Mouse (Mus musculus): ENCODE results near the gene Hacd2. TPM values are rescaled to one million over a fixed set of nuclear protein-coding genes. Genes with fewer than 3 reads are reported as not detected.

Hacd2 gene
- polyA plus RNA-seq, 1 experiment from 2014 or later = 77.4 TPM

- no peaks in the 10 kb centered on the region for H3K9me3 ChIP-seq
- WGBS = 75% methylated on average over 7 of the region's 7 CpGs
- no peak overlapping the region for H3K27ac ChIP-seq (replicated peaks)
- H3K4me1 ChIP-seq = peaks cover 24% of the 10 kb centered on the region
- H3K27me3 ChIP-seq (replicated peaks; ENCODE audit: low read depth, poor library complexity, severe bottlenecking) = no peaks in the 10 kb centered on the region
- H3K4me3 ChIP-seq = no peak overlapping the region
- peaks cover 47% of the 10 kb centered on the region for H3K36me3 ChIP-seq (replicated peaks)
- no peak for DNase-seq (ENCODE audit: low spot score)
Measured at GRCm38 (mm10) chr16:35041001-35041400, 18.8 kb downstream of the Hacd2 start.

GRCm38 (mm10) chr16:35046081-35046775, 24.0 kb downstream of the Hacd2 start:
- Histone ChIP-seq H3K27ac (replicated peaks) (no peak overlapping the region), H3K9me3 (no peaks in the 10 kb centered on the region), H3K4me3 (no peak overlapping the region), H3K4me1 (peaks cover 6% of the 10 kb centered on the region; the same call in 1 of the 2 replicates), H3K27me3 (replicated peaks; ENCODE audit: low read depth, poor library complexity, severe bottlenecking) (no peaks in the 10 kb centered on the region), H3K36me3 (replicated peaks) (peaks cover 25% of the 10 kb centered on the region)
- DNase-seq (ENCODE audit: low spot score) = no peak
- WGBS = 82% methylated on average over 6 of the region's 6 CpGs

- Histone ChIP-seq H3K36me3 (replicated peaks) (peaks cover 21% of the 10 kb centered on the region), H3K27me3 (replicated peaks; ENCODE audit: low read depth, poor library complexity, severe bottlenecking) (no peaks in the 10 kb centered on the region), H3K27ac (replicated peaks) (no peak overlapping the region), H3K4me3 (no peak overlapping the region), H3K4me1 (peaks cover 6% of the 10 kb centered on the region; the same call in 1 of the 2 replicates), H3K9me3 (no peaks in the 10 kb centered on the region)
- 90% methylated on average over 6 of the region's 6 CpGs for WGBS
- DNase-seq (ENCODE audit: low spot score) = no peak
Measured at GRCm38 (mm10) chr16:35047272-35047969, 25.2 kb downstream of the Hacd2 start.

- peak; percentile 20 for DNase-seq (ENCODE audit: low spot score)
- Histone ChIP-seq H3K27me3 (replicated peaks; ENCODE audit: low read depth, poor library complexity, severe bottlenecking) (no peaks in the 10 kb centered on the region), H3K36me3 (replicated peaks) (peaks cover 18% of the 10 kb centered on the region), H3K4me1 (peaks cover 6% of the 10 kb centered on the region; the same call in 1 of the 2 replicates), H3K9me3 (no peaks in the 10 kb centered on the region), H3K4me3 (no peak overlapping the region), H3K27ac (replicated peaks) (no peak overlapping the region)
- 61% methylated on average over 5 of the region's 5 CpGs for WGBS
Measured at GRCm38 (mm10) chr16:35051066-35051465, 28.8 kb downstream of the Hacd2 start.

- no peak for DNase-seq (ENCODE audit: low spot score)
- H3K27me3 ChIP-seq (replicated peaks; ENCODE audit: low read depth, poor library complexity, severe bottlenecking) = no peaks in the 10 kb centered on the region
Measured at GRCm38 (mm10) chr16:35052191-35052590, 30.0 kb downstream of the Hacd2 start.

GRCm38 (mm10) chr16:35054432-35055193, 32.4 kb downstream of the Hacd2 start:
- no peak for DNase-seq (ENCODE audit: low spot score)
- Histone ChIP-seq H3K27me3 (replicated peaks; ENCODE audit: low read depth, poor library complexity, severe bottlenecking) (no peaks in the 10 kb centered on the region), H3K36me3 (replicated peaks) (peaks cover 18% of the 10 kb centered on the region), H3K9me3 (no peaks in the 10 kb centered on the region), H3K4me3 (no peak overlapping the region), H3K4me1 (peaks cover 4% of the 10 kb centered on the region; the same call in 1 of the 2 replicates), H3K27ac (replicated peaks) (no peak overlapping the region)
- 92% methylated on average over 8 of the region's 8 CpGs for WGBS

More at GRCm38 (mm10) chr16:35052191-35052590, 30.0 kb downstream of the Hacd2 start:
- Histone ChIP-seq H3K4me3 (no peak overlapping the region), H3K9me3 (no peaks in the 10 kb centered on the region), H3K27ac (replicated peaks) (no peak overlapping the region), H3K36me3 (replicated peaks) (peaks cover 18% of the 10 kb centered on the region), H3K4me1 (peaks cover 6% of the 10 kb centered on the region; the same call in 1 of the 2 replicates)
- WGBS = 86% methylated on average over 1 of the region's 1 CpGs

GRCm38 (mm10) chr16:35055194-35055506, 32.9 kb downstream of the Hacd2 start:
- Histone ChIP-seq H3K9me3 (no peaks in the 10 kb centered on the region), H3K27ac (replicated peaks) (no peak overlapping the region), H3K4me1 (peaks cover 4% of the 10 kb centered on the region; the same call in 1 of the 2 replicates), H3K4me3 (no peak overlapping the region), H3K27me3 (replicated peaks; ENCODE audit: low read depth, poor library complexity, severe bottlenecking) (no peaks in the 10 kb centered on the region), H3K36me3 (replicated peaks) (peaks cover 18% of the 10 kb centered on the region)
- DNase-seq (ENCODE audit: low spot score) = no peak
- WGBS = 76% methylated on average over 1 of the region's 1 CpGs

GRCm38 (mm10) chr16:35055861-35056260, 33.6 kb downstream of the Hacd2 start:
- 85% methylated on average over 1 of the region's 1 CpGs for WGBS
- Histone ChIP-seq H3K36me3 (replicated peaks) (peaks cover 18% of the 10 kb centered on the region), H3K27me3 (replicated peaks; ENCODE audit: low read depth, poor library complexity, severe bottlenecking) (no peaks in the 10 kb centered on the region), H3K9me3 (no peaks in the 10 kb centered on the region), H3K4me3 (no peak overlapping the region), H3K27ac (replicated peaks) (no peak overlapping the region), H3K4me1 (peaks cover 3% of the 10 kb centered on the region; the same call in 1 of the 2 replicates)
- no peak for DNase-seq (ENCODE audit: low spot score)

GRCm38 (mm10) chr16:35056306-35056705, 34.1 kb downstream of the Hacd2 start:
- Histone ChIP-seq H3K27ac (replicated peaks) (no peak overlapping the region), H3K36me3 (replicated peaks) (peaks cover 18% of the 10 kb centered on the region), H3K9me3 (no peaks in the 10 kb centered on the region), H3K4me1 (no peaks in the 10 kb centered on the region), H3K4me3 (no peak overlapping the region), H3K27me3 (replicated peaks; ENCODE audit: low read depth, poor library complexity, severe bottlenecking) (no peaks in the 10 kb centered on the region)
- WGBS = 37% methylated on average over 5 of the region's 5 CpGs
- DNase-seq (ENCODE audit: low spot score) = no peak

GRCm38 (mm10) chr16:35056786-35057185, 34.6 kb downstream of the Hacd2 start:
- Histone ChIP-seq H3K9me3 (no peaks in the 10 kb centered on the region), H3K27ac (replicated peaks) (no peak overlapping the region), H3K36me3 (replicated peaks) (peaks cover 17% of the 10 kb centered on the region), H3K4me1 (no peaks in the 10 kb centered on the region), H3K27me3 (replicated peaks; ENCODE audit: low read depth, poor library complexity, severe bottlenecking) (no peaks in the 10 kb centered on the region), H3K4me3 (no peak overlapping the region)
- 93% methylated on average over 3 of the region's 3 CpGs for WGBS
- no peak for DNase-seq (ENCODE audit: low spot score)

- 53% methylated on average over 2 of the region's 2 CpGs for WGBS
- peak; percentile 29 for DNase-seq (ENCODE audit: low spot score)
- no peaks in the 10 kb centered on the region for H3K27me3 ChIP-seq (replicated peaks; ENCODE audit: low read depth, poor library complexity, severe bottlenecking)
Measured at GRCm38 (mm10) chr16:35061017-35061416, 38.8 kb downstream of the Hacd2 start.

GRCm38 (mm10) chr16:35065724-35066123, 43.5 kb downstream of the Hacd2 start:
- Histone ChIP-seq H3K4me1 (peaks cover 5% of the 10 kb centered on the region; the same call in 1 of the 2 replicates), H3K27me3 (replicated peaks; ENCODE audit: low read depth, poor library complexity, severe bottlenecking) (no peaks in the 10 kb centered on the region), H3K27ac (replicated peaks) (no peak overlapping the region), H3K4me3 (no peak overlapping the region), H3K36me3 (replicated peaks) (peaks cover 17% of the 10 kb centered on the region), H3K9me3 (no peaks in the 10 kb centered on the region)
- DNase-seq (ENCODE audit: low spot score) = no peak
- 92% methylated on average over 6 of the region's 6 CpGs for WGBS

More at GRCm38 (mm10) chr16:35061017-35061416, 38.8 kb downstream of the Hacd2 start:
- no peak overlapping the region for H3K27ac ChIP-seq (replicated peaks)
- H3K36me3 ChIP-seq (replicated peaks) = peaks cover 22% of the 10 kb centered on the region
- H3K4me1 ChIP-seq = no peaks in the 10 kb centered on the region
- no peak overlapping the region for H3K4me3 ChIP-seq
- H3K9me3 ChIP-seq = no peaks in the 10 kb centered on the region
